Mouse (Mus musculus): Measurements from ENCODE around the gene Sqstm1. TPM values are rescaled to one million over a fixed set of nuclear protein-coding genes. Genes with fewer than 3 reads are reported as not detected.
A peak's percentile ranks its signal among the peaks of the same experiment; 100 is the strongest.

The Sqstm1 gene
- polyA plus RNA-seq, 1 experiment from 2014 or later = 226 TPM

- Histone ChIP-seq H3K27ac (replicated peaks in 1 of 2; ENCODE audit: control insufficient read depth in 1 of 2, insufficient read depth in 1 of 2, low read depth in 2 of 2, low read length in 2 of 2) (peak overlapping the region; percentile 69 to 76), H3K9me3 (ENCODE audit: control insufficient read depth, low read length) (no peaks in the 10 kb centered on the region), H3K4me3 (ENCODE audit: control insufficient read depth in 1 of 2, insufficient read depth in 1 of 2, low read depth in 1 of 2, low read length in 2 of 2) (peak overlapping the region; percentile 73 to 75), H3K36me3 (ENCODE audit: control insufficient read depth, insufficient read depth, low read length) (peaks cover 5% of the 10 kb centered on the region; the same call in 1 of the 2 replicates), H3K27me3 (ENCODE audit: control insufficient read depth, insufficient read depth, low read length) (no peaks in the 10 kb centered on the region), H3K9ac (ENCODE audit: low read length) (peak overlapping the region; percentile 89), H3K4me1 (ENCODE audit: control insufficient read depth in 2 of 2, insufficient read depth in 2 of 2, low read length in 2 of 2) (peaks cover 9 to 26% of the 10 kb centered on the region in 2 experiments), H3K4me2 (ENCODE audit: low read length) (peak overlapping the region; percentile 82)
- WGBS = 9% methylated on average over 17 of the region's 17 CpGs
- no peak for ATAC-seq (ENCODE audit: insufficient number of reproducible peaks, insufficient read depth, low FRiP score, low read depth)
Observed at GRCm38 (mm10) chr11:50223783-50224662, 13.4 kb upstream of the Sqstm1 start.

GRCm38 (mm10) chr11:50222559-50223276, 12.1 kb upstream of the Sqstm1 start:
- H3K27ac ChIP-seq (replicated peaks in 1 of 2; ENCODE audit: control insufficient read depth in 1 of 2, insufficient read depth in 1 of 2, low read depth in 2 of 2, low read length in 2 of 2) = no peak overlapping the region
- no peaks in the 10 kb centered on the region for H3K9me3 ChIP-seq (ENCODE audit: control insufficient read depth, low read length)
- 60% methylated on average over 7 of the region's 7 CpGs for WGBS
- no peak for ATAC-seq (ENCODE audit: insufficient number of reproducible peaks, insufficient read depth, low FRiP score, low read depth)
- no peak overlapping the region for H3K4me2 ChIP-seq (ENCODE audit: low read length)
- H3K4me1 ChIP-seq (ENCODE audit: control insufficient read depth in 2 of 2, insufficient read depth in 2 of 2, low read length in 2 of 2) = peaks cover 9 to 28% of the 10 kb centered on the region in 2 experiments
- H3K9ac ChIP-seq (ENCODE audit: low read length) = no peak overlapping the region
- H3K4me3 ChIP-seq (ENCODE audit: control insufficient read depth in 1 of 2, insufficient read depth in 1 of 2, low read depth in 1 of 2, low read length in 2 of 2) = no peak overlapping the region
- H3K36me3 ChIP-seq (ENCODE audit: control insufficient read depth, insufficient read depth, low read length) = peaks cover 3% of the 10 kb centered on the region; the same call in 1 of the 2 replicates
- H3K27me3 ChIP-seq (ENCODE audit: control insufficient read depth, insufficient read depth, low read length) = no peaks in the 10 kb centered on the region

GRCm38 (mm10) chr11:50219833-50220232, 9.2 kb upstream of the Sqstm1 start:
- no peak overlapping the region for H3K4me2 ChIP-seq (ENCODE audit: low read length)
- no peak overlapping the region for H3K4me3 ChIP-seq (ENCODE audit: control insufficient read depth in 1 of 2, insufficient read depth in 1 of 2, low read depth in 1 of 2, low read length in 2 of 2)
- peaks cover 15 to 25% of the 10 kb centered on the region in 2 experiments for H3K4me1 ChIP-seq (ENCODE audit: control insufficient read depth in 2 of 2, insufficient read depth in 2 of 2, low read length in 2 of 2)
- H3K9ac ChIP-seq (ENCODE audit: low read length) = no peak overlapping the region
- no peaks in the 10 kb centered on the region; the same call in 1 of the 2 replicates for H3K36me3 ChIP-seq (ENCODE audit: control insufficient read depth, insufficient read depth, low read length)
- ATAC-seq (ENCODE audit: insufficient number of reproducible peaks, insufficient read depth, low FRiP score, low read depth) = no peak
- 68% methylated on average over 2 of the region's 2 CpGs for WGBS
- no peak overlapping the region for H3K27ac ChIP-seq (replicated peaks in 1 of 2; ENCODE audit: control insufficient read depth in 1 of 2, insufficient read depth in 1 of 2, low read depth in 2 of 2, low read length in 2 of 2)
- no peaks in the 10 kb centered on the region for H3K9me3 ChIP-seq (ENCODE audit: control insufficient read depth, low read length)
- H3K27me3 ChIP-seq (ENCODE audit: control insufficient read depth, insufficient read depth, low read length) = no peaks in the 10 kb centered on the region

GRCm38 (mm10) chr11:50217811-50218210, 7.2 kb upstream of the Sqstm1 start:
- no peak for ATAC-seq (ENCODE audit: insufficient number of reproducible peaks, insufficient read depth, low FRiP score, low read depth)
- no peak overlapping the region for H3K4me2 ChIP-seq (ENCODE audit: low read length)
- WGBS = 57% methylated on average over 4 of the region's 4 CpGs
- H3K4me3 ChIP-seq (ENCODE audit: control insufficient read depth in 1 of 2, insufficient read depth in 1 of 2, low read depth in 1 of 2, low read length in 2 of 2) = no peak overlapping the region
- no peak overlapping the region for H3K27ac ChIP-seq (replicated peaks in 1 of 2; ENCODE audit: control insufficient read depth in 1 of 2, insufficient read depth in 1 of 2, low read depth in 2 of 2, low read length in 2 of 2)
- H3K27me3 ChIP-seq (ENCODE audit: control insufficient read depth, insufficient read depth, low read length) = no peaks in the 10 kb centered on the region
- H3K36me3 ChIP-seq (ENCODE audit: control insufficient read depth, insufficient read depth, low read length) = no peaks in the 10 kb centered on the region; the same call in 1 of the 2 replicates
- H3K4me1 ChIP-seq (ENCODE audit: control insufficient read depth in 2 of 2, insufficient read depth in 2 of 2, low read length in 2 of 2) = peaks cover 23 to 27% of the 10 kb centered on the region in 2 experiments
- no peak overlapping the region for H3K9ac ChIP-seq (ENCODE audit: low read length)
- H3K9me3 ChIP-seq (ENCODE audit: control insufficient read depth, low read length) = no peaks in the 10 kb centered on the region

- 72% methylated on average over 4 of the region's 4 CpGs for WGBS
- no peaks in the 10 kb centered on the region for H3K9me3 ChIP-seq (ENCODE audit: control insufficient read depth, low read length)
- peaks cover 28 to 31% of the 10 kb centered on the region in 2 experiments for H3K4me1 ChIP-seq (ENCODE audit: control insufficient read depth in 2 of 2, insufficient read depth in 2 of 2, low read length in 2 of 2)
- no peaks in the 10 kb centered on the region for H3K27me3 ChIP-seq (ENCODE audit: control insufficient read depth, insufficient read depth, low read length)
- ATAC-seq (ENCODE audit: insufficient number of reproducible peaks, insufficient read depth, low FRiP score, low read depth) = no peak
- H3K27ac ChIP-seq (replicated peaks in 1 of 2; ENCODE audit: control insufficient read depth in 1 of 2, insufficient read depth in 1 of 2, low read depth in 2 of 2, low read length in 2 of 2) = no peak overlapping the region
- no peak overlapping the region for H3K4me2 ChIP-seq (ENCODE audit: low read length)
- no peak overlapping the region for H3K9ac ChIP-seq (ENCODE audit: low read length)
- no peaks in the 10 kb centered on the region; the same call in 1 of the 2 replicates for H3K36me3 ChIP-seq (ENCODE audit: control insufficient read depth, insufficient read depth, low read length)
- no peak overlapping the region for H3K4me3 ChIP-seq (ENCODE audit: control insufficient read depth in 1 of 2, insufficient read depth in 1 of 2, low read depth in 1 of 2, low read length in 2 of 2)
Observed at GRCm38 (mm10) chr11:50216724-50217366, 6.2 kb upstream of the Sqstm1 start.

GRCm38 (mm10) chr11:50215633-50216032, 5.0 kb upstream of the Sqstm1 start:
- Histone ChIP-seq H3K27me3 (ENCODE audit: control insufficient read depth, insufficient read depth, low read length) (no peaks in the 10 kb centered on the region), H3K9me3 (ENCODE audit: control insufficient read depth, low read length) (no peaks in the 10 kb centered on the region), H3K36me3 (ENCODE audit: control insufficient read depth, insufficient read depth, low read length) (no peaks in the 10 kb centered on the region), H3K9ac (ENCODE audit: low read length) (peak overlapping the region; percentile 27; the same call in 1 of the 2 replicates), H3K4me3 (ENCODE audit: control insufficient read depth in 1 of 2, insufficient read depth in 1 of 2, low read depth in 1 of 2, low read length in 2 of 2) (no peak overlapping the region), H3K4me1 (ENCODE audit: control insufficient read depth in 2 of 2, insufficient read depth in 2 of 2, low read length in 2 of 2) (peaks cover 33 to 40% of the 10 kb centered on the region in 2 experiments), H3K27ac (replicated peaks in 1 of 2; ENCODE audit: control insufficient read depth in 1 of 2, insufficient read depth in 1 of 2, low read depth in 2 of 2, low read length in 2 of 2) (no peak overlapping the region), H3K4me2 (ENCODE audit: low read length) (peak overlapping the region; percentile 37)
- no peak for ATAC-seq (ENCODE audit: insufficient number of reproducible peaks, insufficient read depth, low FRiP score, low read depth)
- 19% methylated on average over 9 of the region's 9 CpGs for WGBS

- Histone ChIP-seq H3K4me2 (ENCODE audit: low read length) (no peak overlapping the region), H3K9ac (ENCODE audit: low read length) (no peak overlapping the region), H3K27ac (replicated peaks in 1 of 2; ENCODE audit: control insufficient read depth in 1 of 2, insufficient read depth in 1 of 2, low read depth in 2 of 2, low read length in 2 of 2) (no peak overlapping the region), H3K27me3 (ENCODE audit: control insufficient read depth, insufficient read depth, low read length) (no peaks in the 10 kb centered on the region), H3K9me3 (ENCODE audit: control insufficient read depth, low read length) (no peaks in the 10 kb centered on the region), H3K36me3 (ENCODE audit: control insufficient read depth, insufficient read depth, low read length) (no peaks in the 10 kb centered on the region), H3K4me1 (ENCODE audit: control insufficient read depth in 2 of 2, insufficient read depth in 2 of 2, low read length in 2 of 2) (peaks cover 33 to 40% of the 10 kb centered on the region in 2 experiments), H3K4me3 (ENCODE audit: control insufficient read depth in 1 of 2, insufficient read depth in 1 of 2, low read depth in 1 of 2, low read length in 2 of 2) (no peak overlapping the region)
- WGBS = 88% methylated on average over 6 of the region's 6 CpGs
- ATAC-seq (ENCODE audit: insufficient number of reproducible peaks, insufficient read depth, low FRiP score, low read depth) = no peak
Observed at GRCm38 (mm10) chr11:50214631-50215030, 4.0 kb upstream of the Sqstm1 start.

All from heart, embryonic 14.5 days (tissue).